Mouse (Mus musculus): ENCODE measurements around the gene Cyb561a3.
"Not testable (repeated sequence)": the region's sequence is repeated elsewhere in the genome, so short reads cannot be mapped to it uniquely, and the experiment has no call there.

The Cyb561a3 gene

DNA sequence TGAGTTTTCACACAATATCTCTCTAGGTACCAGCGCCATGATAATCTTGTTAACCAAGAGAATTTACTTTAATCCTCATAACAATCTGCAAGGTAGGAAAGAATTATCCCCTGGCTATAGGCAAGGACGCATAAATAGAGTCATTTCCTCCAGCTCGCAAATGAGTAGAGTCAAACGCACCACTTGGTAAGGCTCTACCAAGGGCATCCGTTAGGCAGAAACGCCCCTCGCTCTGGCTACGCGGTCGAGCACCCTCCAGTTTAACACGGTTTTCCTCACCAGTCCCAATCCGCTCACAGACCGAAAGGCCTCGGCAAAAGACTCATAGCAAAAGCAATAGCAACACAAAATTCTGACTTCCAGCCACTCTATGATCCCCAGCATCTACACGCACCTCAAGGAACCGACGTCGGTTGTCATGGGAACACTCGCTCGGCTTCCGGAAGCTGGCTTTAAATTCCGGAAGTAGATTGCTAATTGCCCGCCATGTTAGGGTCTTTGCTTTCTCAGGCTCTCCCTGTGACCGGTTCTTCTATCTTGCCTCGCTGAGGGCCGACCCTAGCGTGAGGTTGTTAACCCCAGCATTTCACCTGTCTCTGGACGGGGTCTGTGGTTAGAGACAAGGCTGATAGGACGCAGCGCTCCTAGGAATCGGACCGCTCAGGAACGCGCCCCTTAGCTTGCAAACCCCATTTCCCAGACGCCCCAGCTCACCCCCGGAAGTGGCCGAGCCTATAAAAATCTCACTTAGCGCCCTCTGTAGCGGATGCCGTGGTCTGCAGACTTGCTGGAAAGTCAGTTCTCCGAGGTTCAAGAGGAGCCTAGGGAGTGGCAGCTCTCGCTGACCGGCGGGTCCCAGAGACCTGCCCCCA is at the start of gene Cyb561a3, which contains the start of gene Tmem138:
Gene Cyb561a3 (plus strand): TSS at position 483 of the 872 bp plus-strand sequence.
Gene Tmem138 (minus strand): TSS at position 673 of the 872 bp plus-strand sequence.
- peak; percentile 79 to 90 for DNase-seq (ENCODE audit: low spot score in 2 of 2)

- DNase-seq (ENCODE audit: low spot score in 2 of 2), result no peak
Measured at GRCm38 (mm10) chr19:10530082-10530481, 46.9 kb upstream of the Cyb561a3 start.

GRCm38 (mm10) chr19:10539454-10539853 is 37.5 kb upstream of the Cyb561a3 start:
- no peak for DNase-seq (ENCODE audit: low spot score in 2 of 2)

- peak; percentile 73 to 83 for DNase-seq (ENCODE audit: low spot score in 2 of 2)
Measured at GRCm38 (mm10) chr19:10555624-10556510, 21.1 kb upstream of the Cyb561a3 start, which contains the start of gene Tmem216. Gene Tmem216 (minus strand): TSS chr19:10556238.

GRCm38 (mm10) chr19:10557001-10557400 is 20.0 kb upstream of the Cyb561a3 start:
- no peak for DNase-seq (ENCODE audit: low spot score in 2 of 2)

DNA sequence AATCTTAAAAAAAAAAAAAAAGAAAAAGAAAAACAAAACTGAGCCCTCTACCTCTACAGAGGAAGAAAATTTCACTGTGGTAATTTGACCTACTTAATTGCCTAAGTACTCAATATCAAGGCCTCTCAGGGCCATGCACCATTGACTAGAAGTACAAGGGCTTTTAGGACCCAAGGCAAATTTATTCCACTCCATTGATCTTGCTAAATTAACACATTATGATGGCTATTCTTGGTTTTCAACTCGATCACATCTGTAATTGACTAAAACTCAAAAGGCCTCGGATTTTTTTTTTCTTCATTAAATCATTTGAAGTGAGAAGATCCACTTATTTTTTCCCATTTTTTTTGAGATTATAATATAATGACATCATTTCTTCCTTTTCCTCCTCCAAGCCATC is 19.5 kb upstream of the Cyb561a3 start:
- DNase-seq (ENCODE audit: low spot score in 2 of 2), result no peak

DNA sequence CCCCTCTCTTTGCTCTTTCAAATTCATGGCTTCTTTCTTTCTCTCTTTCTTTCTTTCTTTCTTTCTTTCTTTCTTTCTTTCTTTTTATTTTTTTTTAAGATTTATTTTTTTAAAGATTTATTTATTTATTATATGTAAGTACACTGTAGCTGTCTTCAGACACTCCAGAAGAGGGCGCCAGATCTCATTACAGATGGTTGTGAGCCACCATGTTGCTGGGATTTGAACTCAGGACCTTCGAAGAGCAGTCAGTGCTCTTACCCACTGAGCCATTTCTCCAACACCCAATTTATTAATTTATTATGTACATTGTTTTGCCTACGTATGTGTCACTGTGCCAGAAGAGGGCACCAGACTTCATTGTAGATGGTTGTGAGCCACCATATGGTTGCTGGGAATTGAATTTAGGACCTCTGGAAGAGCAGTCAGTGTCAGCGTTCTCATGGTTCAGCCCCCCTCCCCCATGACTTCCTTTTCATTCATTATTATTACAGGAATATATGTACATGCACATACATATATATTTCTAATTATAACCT is 19.1 kb upstream of the Cyb561a3 start:
- not testable (repeated sequence) for DNase-seq (ENCODE audit: low spot score in 2 of 2)

DNA sequence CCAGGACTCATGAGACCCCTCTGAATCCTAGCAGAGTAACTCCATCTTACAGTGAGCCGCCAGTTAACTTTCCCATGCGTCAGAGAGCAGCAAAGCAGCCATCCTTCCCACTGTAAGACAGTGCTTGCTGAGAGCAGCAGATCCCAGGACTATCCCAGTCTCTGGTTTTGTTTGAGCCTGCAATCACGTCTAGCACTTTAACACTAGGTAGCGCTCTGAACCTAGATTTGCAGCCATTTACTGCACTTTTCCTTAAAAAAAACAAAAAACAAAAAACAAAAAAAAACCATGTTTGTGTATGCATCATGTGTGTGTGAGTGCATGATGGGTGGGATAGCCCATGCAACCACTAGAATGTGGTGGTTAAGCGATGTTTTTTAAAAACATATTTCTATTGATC is 16.9 kb upstream of the Cyb561a3 start:
- no peak for DNase-seq (ENCODE audit: low spot score in 2 of 2)

GRCm38 (mm10) chr19:10561558-10562314 is 15.2 kb upstream of the Cyb561a3 start:
- no peak for DNase-seq (ENCODE audit: low spot score in 2 of 2)

DNA sequence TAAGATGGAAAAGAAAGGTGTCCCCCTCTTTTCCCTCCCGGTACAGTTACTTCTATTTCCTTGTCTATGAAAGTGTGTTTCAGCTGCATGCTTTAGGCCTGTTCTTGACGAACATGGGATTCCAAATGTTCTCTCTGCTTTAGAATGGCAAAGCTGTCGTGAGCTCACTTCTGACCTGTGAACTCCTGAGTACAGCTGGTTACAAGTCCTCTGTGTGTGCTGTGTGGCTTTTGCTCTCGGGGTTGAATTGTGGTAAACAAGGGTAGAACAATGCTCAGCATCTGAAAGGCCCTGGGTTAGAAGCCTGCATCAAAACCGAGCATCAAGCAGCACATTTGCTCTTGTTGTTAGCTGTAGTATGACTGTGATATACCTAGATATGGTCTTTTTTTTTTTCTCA is 14.6 kb upstream of the Cyb561a3 start:
- no peak for DNase-seq (ENCODE audit: low spot score in 2 of 2)

DNA sequence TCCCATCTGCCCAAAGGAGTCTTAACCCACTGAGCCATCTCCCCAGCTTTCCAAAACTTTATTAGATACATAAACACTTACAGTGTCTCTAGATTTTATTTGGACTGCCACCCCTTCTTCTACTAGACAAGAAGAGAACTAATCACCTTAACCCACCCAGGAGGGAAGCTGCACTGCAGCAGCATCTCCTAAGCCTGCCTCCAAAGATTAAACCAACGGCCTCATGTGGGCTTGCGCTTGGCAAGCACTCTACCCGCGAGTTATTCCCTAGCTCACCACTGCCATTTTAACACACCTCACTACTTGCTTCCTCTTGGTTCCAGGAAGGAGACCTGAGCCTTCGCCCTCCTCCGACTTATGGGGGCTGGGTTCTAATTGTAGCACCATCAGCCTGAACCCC is 12.7 kb upstream of the Cyb561a3 start:
- DNase-seq (ENCODE audit: low spot score in 2 of 2), result no peak

DNA sequence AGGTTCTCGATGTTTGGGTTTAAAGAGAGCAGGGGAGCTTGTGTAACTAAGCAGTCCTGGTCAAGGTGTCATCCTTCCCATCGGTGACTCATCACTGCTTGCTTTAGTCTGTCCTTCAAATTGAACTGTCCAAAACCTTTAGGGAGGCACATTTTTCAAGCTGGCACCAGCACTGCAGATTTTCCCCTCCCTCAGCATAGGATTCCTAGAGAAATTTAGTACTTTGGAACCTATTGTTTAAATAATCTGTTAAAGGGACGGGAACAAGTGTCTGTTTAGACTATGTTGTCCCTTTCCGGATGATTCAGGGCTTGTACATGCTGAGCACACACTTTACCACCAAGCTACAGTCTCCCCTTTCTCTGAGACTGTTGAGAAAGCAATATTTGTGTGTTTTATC is 11.8 kb upstream of the Cyb561a3 start:
- no peak for DNase-seq (ENCODE audit: low spot score in 2 of 2)

DNA sequence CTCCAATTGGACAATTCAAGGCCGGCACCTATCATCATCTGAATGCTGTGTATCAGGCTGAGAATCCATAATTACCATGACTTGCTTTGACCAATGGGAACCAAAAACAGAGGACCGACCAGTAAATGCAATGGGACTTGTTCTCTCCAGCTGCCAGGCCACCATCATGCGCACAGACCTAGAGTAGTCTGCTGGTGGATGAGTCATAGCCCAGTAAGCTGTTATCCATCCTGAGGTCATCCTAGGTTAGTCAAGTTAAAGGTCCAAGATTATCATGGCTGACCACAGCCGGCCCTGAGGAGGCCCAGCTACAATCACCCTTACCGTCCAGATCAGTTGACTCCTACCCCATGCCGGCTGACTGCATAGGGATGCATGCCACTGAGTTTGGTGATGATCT is 7.3 kb upstream of the Cyb561a3 start:
- no peak for DNase-seq (ENCODE audit: low spot score in 2 of 2)

- no peak for DNase-seq (ENCODE audit: low spot score in 2 of 2)
Measured at GRCm38 (mm10) chr19:10580102-10580501, 3.1 kb downstream of the Cyb561a3 start.

DNA sequence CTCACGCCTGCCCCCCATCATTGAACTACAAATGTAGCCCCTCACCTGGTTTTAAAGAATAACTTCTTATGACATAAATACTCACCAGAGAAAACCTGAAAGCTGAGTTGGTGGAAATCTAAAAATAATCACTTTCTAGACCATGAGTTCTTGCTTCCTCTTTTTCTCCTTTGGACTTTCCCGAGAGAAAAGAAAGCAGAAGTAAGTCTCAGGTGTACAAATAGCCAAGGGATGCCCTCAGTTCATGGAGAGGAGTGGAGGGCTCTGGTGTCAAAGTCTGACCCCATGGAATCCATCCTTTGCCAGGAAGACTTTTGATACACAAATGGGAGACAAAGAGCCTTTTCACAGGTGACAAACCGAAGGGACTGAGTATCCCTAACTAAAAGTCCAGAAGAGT is 3.8 kb downstream of the Cyb561a3 start:
- no peak for DNase-seq (ENCODE audit: low spot score in 2 of 2)

DNA sequence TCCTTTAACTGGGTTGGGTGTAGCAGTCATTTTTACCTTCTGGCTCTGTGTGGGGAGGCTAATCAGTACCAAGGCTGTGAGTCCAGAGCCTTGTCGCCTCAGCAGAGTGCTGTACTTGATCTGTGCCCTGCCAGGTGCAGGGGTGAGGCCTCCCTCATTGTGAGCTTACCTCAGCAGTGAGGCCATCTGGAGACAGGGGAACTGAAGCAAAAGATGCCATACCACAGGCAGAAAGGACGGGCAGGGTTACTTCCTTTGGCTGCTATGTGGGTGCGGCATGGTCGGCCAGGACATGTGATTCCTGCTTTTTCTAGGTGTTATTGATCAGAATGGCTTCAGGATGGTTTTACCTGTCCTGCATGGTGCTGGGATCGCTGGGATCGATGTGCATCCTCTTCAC is 5.0 kb downstream of the Cyb561a3 start:
- DNase-seq (ENCODE audit: low spot score in 2 of 2), result peak in 1 of 2 experiments; percentile 50

DNA sequence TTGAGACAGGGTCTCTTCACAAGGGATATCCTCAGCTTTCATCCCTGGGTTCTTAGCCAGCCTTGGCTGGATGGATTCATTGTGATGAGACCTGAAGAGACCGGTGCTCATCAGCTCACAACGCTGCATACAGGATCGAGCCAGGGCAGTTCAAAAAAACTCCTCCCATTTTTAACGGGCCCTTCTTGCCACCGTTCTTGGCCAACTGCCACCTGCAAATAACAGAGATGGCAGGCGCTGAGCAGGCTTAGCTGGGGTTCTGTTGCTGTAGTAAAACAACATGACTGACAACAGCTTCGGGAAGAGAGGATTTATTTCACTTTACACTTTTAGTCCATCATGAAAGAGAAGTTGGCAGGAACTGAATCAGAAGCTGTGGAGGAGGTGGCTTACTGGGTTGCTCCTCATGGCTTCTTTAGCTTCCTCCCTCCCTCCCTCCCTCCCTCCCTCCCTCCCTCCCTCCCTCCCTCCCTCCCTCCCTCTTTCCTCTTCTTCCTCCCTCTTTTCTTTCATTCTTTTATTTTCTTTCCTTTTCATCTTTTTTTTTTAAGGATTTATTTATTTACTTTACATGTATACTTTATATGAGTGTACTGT is 6.7 kb downstream of the Cyb561a3 start:
- DNase-seq (ENCODE audit: low spot score in 2 of 2), result no peak

GRCm38 (mm10) chr19:10585112-10585511 is 8.1 kb downstream of the Cyb561a3 start:
- peak; percentile 44 to 47 for DNase-seq (ENCODE audit: low spot score in 2 of 2)

DNA sequence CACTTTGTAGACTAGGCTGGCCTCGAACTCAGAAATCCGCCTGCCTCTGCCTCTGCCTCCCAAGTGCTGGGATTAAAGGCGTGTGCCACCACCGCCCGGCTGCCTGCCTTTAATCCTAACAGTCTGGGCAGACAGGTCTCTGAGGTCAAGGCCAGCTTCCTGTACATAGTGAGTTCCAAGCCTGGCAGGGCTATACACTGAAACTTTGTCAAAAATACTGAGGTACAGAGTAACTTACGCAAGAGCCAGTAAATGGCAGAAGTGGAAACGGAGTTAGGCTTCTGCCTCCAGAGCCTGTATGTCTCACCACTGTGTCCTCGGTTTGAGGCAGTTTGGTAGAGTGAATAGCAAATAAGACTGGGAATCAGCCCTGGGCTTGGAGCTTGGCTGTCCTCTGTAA is 10.3 kb downstream of the Cyb561a3 start:
- no peak for DNase-seq (ENCODE audit: low spot score in 2 of 2)

- no peak for DNase-seq (ENCODE audit: low spot score in 2 of 2)
Measured at GRCm38 (mm10) chr19:10589127-10589857, 12.3 kb downstream of the Cyb561a3 start.
